Mouse (Mus musculus): Measurements from ENCODE around the gene Gstm2. TPM values are rescaled to one million over a fixed set of nuclear protein-coding genes. Genes with fewer than 3 reads are reported as not detected.
"Not testable (repeated sequence)": the region's sequence is repeated elsewhere in the genome, so short reads cannot be mapped to it uniquely, and the experiment has no call there.

Gene Gstm2
- total RNA-seq (2015; ENCODE audit: low replicate concordance) = not detected in 2 replicates
- total RNA-seq (2017; ENCODE audit: low replicate concordance) = not detected in 2 replicates

DNA sequence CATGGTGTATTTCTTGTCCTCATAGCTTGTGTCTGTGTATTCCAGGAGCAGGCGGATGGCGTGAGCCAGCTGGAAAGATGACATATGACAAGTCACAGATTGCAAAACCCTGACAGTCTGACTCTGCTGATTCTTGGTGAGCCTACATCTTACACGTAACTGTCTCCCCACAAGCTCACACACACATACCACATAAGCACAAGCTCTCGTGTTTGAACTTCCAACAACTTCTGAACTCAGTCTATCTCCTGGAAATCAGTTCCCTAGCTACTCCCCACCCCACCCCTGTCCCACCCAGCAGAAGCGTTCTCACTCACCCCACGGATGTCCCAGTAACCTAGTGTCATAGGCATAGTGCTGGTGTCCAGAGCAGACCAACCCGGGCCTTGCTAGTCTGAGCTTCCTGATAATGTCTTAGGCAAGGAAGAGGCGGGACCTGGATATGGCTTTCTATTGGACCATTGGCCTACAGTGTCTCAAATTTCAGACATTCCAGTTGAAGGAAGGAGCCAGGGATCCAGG lies at the start of gene Gstm2:
Gstm2 (minus strand) TSS at position 413 of the 522 bp plus-strand sequence.
- no peak for ATAC-seq (replicated peaks; ENCODE audit: low FRiP score, poor library complexity, severe bottlenecking)

DNA sequence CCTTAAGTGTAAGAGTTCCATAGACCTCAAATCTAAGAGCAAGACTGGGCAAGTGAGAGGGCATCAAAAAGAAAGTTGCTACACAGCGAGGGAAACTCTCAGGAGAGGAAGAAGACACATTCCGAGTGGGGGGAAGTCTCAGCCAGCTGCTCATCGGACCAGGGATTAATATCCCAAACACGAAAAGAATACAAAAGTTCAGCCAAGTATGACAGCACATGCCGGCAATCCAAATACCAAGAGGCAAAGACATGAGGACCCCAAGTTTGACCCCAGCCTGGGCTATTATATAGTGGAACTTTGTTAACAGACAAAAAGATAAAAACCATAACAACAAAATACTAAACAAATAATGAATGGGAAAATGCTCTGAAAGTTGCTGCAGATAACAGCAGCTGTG lies 46.9 kb upstream of the Gstm2 start:
- ATAC-seq (replicated peaks; ENCODE audit: low FRiP score, poor library complexity, severe bottlenecking) = no peak

DNA sequence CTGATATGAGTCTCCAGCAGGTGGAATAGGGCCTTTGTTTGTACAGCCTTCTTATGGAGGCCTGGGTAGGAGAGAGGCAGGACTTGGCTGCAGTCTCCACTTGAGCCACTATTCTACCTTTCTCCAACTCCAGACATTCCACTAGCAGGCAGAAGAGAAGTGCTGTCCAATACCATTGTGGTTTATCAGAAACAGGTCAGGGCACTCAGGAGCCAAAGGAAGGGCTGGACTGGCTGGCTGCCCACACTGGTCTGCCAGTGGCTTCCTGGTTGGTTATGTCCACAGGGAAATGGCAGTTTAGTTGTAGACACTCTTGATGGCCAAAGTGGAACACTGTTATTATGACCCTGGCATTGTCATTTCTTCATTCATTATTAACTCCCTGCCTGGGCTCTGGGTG lies 45.9 kb upstream of the Gstm2 start:
- ATAC-seq (replicated peaks; ENCODE audit: low FRiP score, poor library complexity, severe bottlenecking) = no peak

DNA sequence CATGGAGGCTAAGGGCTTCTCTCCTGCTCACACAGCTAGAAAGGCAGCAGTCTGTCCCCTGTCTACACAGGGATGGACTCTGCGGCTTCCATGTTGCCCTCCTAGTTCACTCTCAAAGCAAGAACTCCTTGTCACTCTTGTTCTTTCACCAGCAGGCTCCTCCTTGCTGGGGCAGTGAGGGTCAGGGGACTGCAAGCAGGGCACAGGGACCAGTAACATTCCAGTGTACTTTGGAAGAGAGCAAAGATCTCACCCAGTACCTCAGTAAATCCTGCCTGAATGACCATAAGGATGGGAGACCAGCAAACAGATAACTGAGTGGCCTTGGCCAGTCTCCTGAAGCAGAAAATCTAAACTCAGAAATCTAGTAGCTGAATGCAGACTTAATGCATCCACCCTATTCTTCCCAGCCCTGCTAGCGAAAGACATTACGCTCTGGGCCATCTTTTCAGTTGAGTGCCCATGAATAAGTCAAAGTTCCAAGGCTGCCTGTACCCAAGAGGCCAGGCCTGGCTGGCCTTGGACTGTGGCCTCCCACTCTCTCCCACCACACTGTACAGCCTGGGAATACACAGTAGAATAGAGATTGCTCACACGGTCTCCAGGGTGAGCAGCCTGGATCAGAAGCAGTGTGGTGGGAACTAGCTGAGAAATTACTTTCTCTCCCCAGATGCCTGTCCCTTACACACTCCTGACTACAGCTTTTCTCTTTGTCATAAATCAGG lies 42.5 kb upstream of the Gstm2 start:
- ATAC-seq (replicated peaks; ENCODE audit: low FRiP score, poor library complexity, severe bottlenecking) = no peak

DNA sequence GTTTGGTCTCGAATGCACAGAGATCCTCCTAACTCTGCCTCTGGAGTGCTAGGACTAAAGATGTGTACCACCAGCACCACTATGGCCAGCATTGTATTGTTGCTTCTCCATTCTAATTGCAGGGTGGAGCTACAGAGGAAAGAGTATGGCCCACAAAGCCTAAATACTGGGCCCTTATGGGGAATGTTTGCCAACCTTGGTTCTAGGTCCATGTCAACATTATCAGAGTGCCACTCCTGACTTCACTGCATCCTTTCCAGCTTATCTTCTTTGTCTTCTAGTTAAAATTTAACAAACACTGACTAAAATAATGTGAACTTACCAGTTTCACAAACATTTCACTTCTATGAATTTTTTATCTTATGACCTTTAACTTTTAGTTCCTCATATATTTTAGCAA lies 40.3 kb upstream of the Gstm2 start:
- ATAC-seq (replicated peaks; ENCODE audit: low FRiP score, poor library complexity, severe bottlenecking) = no peak

DNA sequence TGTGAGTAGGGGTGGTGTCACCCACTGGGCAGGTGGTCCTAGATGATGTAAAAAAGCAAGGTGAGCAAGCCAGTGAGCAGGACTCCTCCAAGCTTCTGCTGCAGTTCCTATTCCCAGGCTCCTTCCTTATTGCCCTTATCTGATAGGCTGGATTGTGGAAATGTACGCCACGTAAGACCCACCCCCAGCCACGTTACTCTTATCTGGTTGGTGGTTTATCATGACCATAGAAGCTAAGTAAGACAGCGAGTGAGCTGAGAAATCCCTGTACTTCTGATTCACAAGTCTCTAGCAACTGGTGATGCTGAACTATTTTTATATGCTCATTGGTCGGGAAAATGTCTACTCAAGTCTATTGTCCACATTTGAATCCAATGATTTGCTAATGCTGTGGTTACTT lies 39.8 kb upstream of the Gstm2 start:
- no peak for ATAC-seq (replicated peaks; ENCODE audit: low FRiP score, poor library complexity, severe bottlenecking)

DNA sequence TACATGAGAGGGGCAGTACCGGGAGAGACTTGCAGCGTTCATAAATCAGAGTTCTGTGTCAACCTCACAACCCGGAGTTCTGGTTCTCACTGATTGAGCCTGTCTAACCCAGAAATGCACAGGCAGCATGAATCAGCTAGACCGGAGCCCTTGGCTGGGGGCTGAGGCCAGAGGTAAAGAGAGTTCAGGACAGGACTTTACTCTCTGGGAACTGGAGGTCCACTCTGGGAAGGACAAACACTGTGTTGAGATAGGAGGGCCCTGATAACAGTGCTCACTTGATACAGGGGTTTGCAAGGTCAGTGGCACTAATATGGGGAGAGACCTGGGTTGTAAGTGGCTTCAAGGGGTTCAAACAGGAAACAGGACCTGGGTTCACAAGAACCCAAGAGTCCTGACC lies 39.1 kb upstream of the Gstm2 start:
- ATAC-seq (replicated peaks; ENCODE audit: low FRiP score, poor library complexity, severe bottlenecking) = no peak

DNA sequence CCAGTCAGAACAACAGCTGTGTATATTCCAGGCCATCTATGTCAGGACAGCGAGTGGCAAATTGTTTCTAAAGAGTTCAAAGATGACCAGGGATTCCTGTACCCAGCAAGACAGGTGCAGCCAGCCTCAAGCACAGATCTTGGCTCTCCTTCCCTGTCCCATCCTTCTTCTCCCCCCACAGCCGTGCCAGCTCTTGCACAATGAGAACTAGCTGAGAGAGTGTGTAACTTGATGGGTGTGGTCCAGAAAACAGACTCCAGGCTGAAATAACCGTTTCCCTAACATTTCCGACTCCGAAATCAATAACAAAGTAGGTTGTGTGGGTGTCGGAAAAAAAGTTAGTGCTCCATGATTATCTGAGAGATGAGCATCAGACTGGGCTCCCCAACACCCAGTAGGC lies 36.4 kb upstream of the Gstm2 start:
- ATAC-seq (replicated peaks; ENCODE audit: low FRiP score, poor library complexity, severe bottlenecking) = no peak

DNA sequence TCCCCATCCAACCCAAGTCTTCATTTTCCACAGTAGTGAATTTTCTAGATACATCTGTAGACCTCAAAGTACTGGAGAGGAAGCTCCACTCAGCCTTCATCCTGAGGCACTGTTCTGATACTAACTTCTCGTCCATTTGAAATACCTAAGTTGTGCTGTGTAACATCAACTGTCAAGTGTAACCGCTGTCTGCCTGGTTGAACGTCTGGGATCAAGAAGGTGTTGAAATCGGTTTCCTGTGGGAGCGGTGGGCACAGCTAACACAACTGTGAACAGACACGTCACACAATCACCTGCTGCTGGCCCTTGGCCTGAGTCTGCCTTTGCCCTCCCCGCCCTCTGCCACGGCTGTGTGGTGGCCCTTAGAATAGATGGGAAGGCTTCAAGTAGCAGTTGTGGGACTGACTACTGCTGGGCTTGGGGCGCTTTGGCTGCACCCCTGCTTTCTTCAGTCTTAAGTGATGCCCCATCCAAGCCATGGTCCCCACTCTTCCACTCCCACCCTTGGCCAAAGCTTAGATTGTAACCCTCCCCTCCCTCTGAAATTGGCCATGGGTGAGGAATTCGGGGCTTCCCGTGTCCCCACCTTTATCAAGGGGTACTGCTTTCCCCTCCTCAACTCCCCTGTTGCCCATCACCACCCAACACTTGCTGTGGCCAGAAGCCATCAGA lies 34.2 kb upstream of the Gstm2 start:
- ATAC-seq (replicated peaks; ENCODE audit: low FRiP score, poor library complexity, severe bottlenecking) = not testable (repeated sequence)

DNA sequence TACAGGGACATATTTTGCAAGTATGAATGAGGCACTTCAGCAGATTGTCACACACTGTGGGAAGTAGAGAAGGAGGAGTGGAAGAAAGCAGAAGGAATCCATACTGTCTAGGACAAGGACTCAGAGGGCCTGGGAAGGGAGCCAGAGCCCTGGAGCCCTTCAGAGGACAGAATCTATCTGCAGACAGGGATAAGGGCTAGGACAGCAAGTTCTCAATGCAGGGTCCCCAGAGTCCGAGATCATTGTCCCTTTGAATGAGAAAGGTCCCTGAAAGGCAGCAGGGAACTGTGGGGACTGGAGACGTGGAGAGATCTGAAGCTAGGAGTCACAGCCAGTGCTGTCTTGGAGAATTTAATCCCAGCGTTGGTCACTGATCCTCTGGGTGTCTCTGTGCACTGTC lies 33.0 kb upstream of the Gstm2 start:
- ATAC-seq (replicated peaks; ENCODE audit: low FRiP score, poor library complexity, severe bottlenecking) = not testable (repeated sequence)

DNA sequence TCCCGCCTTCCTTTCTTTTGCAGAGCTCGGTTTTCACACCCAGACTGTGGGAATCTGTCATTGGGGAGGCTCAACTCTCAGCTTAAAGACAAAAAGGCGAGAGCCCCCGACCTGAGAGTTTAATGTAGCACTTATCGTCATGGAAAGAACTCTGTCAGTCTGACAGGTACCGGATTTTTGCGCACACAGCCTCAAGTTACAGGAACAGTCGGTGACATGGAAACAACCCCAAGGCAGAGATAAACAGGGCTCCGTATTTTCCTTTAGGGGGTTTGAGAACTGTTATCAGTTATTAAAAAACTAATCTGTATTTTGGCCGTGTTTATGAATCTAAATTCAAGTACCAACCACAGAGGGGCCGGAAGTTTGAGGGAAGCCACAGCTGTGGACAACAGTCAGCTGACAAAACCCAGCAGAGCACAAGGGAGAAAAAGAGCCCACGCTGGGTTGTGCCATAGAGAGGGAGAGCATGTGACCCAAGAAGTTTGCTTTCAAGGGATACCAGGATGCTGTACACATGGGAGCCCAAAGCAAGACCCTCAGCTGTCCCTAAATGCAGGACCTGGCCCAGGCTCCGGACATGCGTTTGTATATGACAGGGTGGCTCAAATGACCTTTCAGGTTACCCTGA lies 32.1 kb upstream of the Gstm2 start:
- no peak for ATAC-seq (replicated peaks; ENCODE audit: low FRiP score, poor library complexity, severe bottlenecking)

DNA sequence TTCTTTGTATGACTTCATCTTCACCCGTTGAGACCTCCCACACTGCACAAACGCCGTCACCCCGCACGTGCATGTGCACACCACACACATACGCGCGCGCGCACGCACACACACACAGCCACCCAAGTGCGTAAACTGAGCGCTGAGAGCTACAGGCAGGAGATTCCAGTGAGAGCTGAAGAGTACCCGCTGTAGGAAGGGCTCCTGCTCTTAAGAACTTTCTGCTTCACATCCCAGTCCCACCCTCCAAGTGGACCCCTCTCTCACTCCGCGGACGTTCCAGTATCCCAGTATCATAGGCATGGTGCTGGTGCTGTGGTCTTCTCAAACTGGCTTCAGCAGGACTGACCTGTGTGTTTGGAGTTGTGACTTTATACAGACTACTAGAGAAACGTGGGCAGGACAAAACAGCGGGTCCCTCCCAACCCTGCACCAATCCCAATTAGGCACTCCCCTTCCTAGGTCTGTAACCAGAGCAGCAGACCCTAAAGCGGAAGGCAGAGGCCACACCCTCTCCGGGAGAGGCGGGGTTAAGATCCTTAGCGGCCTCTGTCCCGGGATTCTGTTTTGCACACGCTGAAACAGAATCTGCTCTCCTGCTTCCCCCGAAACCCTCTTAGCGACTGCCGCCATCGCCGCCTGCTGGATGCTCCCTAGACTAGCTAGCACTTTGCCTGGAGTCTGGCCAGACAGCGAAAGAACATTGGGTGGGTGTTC lies 31.4 kb upstream of the Gstm2 start, which contains the start of gene Gstm1:
Gstm1 (minus strand) TSS at position 501 of the 717 bp plus-strand sequence.
- no peak for ATAC-seq (replicated peaks; ENCODE audit: low FRiP score, poor library complexity, severe bottlenecking)

DNA sequence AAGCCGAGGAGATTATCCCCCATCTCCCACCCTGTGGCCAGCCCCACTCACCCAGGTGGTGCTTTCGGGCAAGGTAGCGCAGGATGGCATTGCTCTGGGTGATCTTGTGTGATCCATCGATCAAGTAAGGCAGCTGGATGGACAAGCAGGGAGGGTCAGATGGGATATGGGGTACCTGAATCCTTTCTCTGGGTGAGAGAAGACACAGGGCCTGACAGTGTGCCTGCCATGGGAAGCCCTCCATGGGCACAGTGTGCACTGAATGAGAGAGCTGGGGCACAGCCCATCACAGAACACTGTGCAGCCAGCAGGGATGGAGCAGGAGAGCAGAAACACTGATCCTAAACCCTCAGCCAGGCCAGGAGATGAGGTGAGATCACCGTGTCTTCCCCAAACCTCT lies 30.2 kb upstream of the Gstm2 start:
- not testable (repeated sequence) for ATAC-seq (replicated peaks; ENCODE audit: low FRiP score, poor library complexity, severe bottlenecking)

DNA sequence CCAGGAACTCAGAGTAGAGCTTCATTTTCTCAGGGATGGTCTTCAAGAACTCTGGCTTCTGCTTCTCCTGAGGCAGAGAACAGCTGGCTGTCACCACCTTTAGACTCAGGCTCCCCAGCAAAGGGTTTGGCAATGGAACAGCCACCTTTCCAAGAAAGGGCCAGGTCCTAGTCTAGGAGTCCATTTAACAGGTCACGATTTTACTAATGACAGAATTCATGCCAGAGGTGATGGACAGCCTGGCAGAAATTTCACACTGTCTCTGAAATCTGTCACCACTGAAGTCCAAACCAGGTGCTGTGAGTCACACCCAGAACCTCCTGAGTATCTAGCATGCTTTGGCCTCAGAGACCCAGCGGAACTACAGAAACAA lies 28.7 kb upstream of the Gstm2 start:
- no peak for ATAC-seq (replicated peaks; ENCODE audit: low FRiP score, poor library complexity, severe bottlenecking)

DNA sequence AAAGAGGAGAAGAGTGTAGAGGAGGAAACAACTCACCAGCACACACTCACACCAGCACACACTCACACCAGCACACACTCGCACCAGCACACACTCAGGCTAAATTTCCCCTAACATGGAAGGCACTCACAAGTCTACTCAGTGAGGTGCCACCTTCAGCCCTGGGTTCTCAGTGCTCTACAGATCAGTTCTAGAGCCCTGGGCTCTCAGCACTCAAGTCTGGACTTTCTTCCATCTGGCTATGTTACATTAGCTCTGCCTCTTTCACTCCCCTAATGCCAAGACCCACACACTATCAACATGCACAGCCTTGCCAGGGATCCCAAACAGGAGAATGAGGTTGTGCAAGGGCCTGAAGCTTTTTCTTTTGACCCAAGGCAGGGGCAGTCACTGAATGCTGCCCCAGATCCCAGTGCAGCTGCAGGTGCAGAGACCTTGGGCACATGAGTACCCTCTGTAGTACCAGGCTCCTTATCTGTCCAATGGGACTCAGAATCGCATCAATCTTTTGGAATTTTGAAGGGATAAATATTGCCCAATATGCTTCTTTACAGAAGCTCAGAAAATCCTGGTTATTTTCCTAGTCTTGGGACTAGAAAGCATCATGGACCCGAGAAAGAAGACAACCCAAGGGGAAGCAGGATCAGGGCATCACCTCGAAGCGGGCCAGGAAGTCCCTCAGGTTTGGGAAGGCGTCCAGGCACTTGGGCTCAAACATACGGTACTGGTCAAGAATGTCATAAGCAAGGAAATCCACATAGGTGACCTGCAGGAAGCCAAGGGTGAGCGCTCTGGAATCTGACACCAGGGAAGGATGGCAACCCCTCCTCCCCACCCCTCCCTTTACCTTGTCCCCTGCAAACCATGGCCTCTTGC lies 28.1 kb upstream of the Gstm2 start:
- ATAC-seq (replicated peaks; ENCODE audit: low FRiP score, poor library complexity, severe bottlenecking) = no peak

DNA sequence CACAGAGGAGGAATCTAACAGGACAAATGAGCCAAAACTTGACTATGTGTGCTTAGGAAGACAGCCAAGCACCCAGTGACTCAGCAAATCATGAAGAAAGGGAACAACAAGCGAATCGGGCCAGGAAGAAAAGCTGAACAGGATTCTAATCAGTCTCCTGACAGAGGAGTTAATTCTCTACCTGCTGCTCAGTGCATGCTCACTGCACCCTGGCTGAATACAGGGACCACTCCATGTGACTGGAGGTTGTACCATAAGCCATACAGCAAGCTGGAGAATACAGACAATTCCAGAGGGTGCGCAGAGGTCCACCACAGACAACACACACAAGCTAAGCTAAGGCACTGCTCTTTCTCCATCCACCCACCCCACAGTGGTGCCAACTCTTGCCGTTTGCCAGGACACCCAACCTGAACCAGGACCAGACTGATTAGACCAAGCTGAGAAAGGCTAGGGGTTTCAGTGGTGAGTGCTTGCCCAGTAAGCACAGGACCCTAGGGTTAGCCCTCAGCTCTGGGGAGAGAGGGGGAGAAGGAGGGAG lies 27.1 kb upstream of the Gstm2 start:
- no peak for ATAC-seq (replicated peaks; ENCODE audit: low FRiP score, poor library complexity, severe bottlenecking)

DNA sequence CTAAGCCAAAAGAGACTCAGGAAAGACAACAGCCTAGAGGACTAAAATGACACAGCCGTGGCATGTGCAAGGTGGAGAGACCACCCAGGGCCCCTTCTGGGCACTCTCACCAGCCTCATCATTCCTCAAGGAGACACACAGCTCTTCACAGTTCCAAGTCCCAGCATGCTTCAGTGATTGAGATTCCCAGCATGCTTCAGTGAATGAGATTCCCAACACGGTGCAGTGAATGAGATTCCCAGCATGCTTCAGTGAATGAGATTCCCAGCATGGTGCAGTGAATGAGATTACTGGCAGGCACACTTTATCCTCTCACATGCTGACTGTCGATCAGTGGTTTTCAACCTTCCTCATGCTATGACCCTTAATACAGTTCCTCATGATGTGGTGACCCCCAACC lies 25.3 kb upstream of the Gstm2 start:
- no peak for ATAC-seq (replicated peaks; ENCODE audit: low FRiP score, poor library complexity, severe bottlenecking)

DNA sequence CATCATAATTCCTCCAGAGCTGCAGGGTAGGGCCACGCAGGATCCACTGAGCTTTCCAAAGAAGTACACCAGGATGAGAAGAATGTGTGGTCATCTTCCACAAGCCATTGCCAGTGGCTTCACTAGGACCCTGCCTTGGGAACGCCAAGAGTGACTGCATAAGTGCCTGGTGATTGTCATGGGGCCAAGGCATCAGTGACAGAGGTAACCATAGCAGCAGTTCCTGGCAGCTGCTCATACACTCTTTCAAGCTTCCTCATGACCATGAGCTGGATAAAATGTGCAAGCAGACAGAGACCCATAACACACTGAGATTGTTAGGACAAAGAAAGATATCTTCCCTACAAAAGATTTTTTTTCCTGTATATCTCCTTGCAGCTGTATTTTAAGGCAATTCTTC lies 24.0 kb upstream of the Gstm2 start:
- ATAC-seq (replicated peaks; ENCODE audit: low FRiP score, poor library complexity, severe bottlenecking) = no peak

DNA sequence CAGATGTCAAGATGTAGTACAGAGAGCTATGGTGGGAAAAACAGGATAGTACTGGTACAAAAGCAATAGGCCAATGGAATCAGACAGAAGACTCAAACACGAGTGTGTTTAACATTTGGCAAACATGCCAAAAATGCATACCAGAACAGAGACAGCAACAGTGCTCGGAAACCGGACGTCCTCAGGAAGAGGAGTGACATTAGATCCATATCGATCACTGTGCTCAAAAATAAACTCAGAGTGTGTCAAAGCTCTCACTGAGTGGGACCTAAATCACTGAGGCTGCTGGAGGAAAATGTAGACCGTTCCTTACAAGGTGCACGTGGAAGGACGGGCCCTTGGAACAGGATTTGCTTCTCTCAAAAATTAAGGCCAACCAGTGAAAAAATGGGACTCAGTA lies 15.8 kb upstream of the Gstm2 start:
- no peak for ATAC-seq (replicated peaks; ENCODE audit: low FRiP score, poor library complexity, severe bottlenecking)

All from erythroid progenitor cell, adult 5-6 weeks (primary cell).